Mouse (Mus musculus): ENCODE measurements around the gene Cfap44. TPM values are rescaled to one million over a fixed set of nuclear protein-coding genes. Genes with fewer than 3 reads are reported as not detected.
A peak's percentile ranks its signal among the peaks of the same experiment; 100 is the strongest.

Gene Cfap44
- polyA plus RNA-seq, 1 experiment from 2014 or later = 4.7 TPM

GRCm38 (mm10) chr16:44510521-44511213 lies 116.1 kb downstream of the Cfap44 start:
- Histone ChIP-seq H3K27ac (ENCODE audit: low read length) (no peak overlapping the region; the same call in 1 of the 2 replicates), H3K36me3 (ENCODE audit: insufficient read depth, low read length) (no peaks in the 10 kb centered on the region), H3K4me3 (ENCODE audit: low read depth, low read length) (no peak overlapping the region), H3K9ac (replicated peaks; ENCODE audit: low read depth) (no peak overlapping the region), H3K4me2 (replicated peaks; ENCODE audit: low read depth, low read length) (no peak overlapping the region), H3K9me3 (ENCODE audit: low read length) (no peaks in the 10 kb centered on the region), H3K4me1 (ENCODE audit: insufficient read depth, low read depth, low read length) (no peaks in the 10 kb centered on the region), H3K27me3 (replicated peaks; ENCODE audit: insufficient read depth, low read length) (no peaks in the 10 kb centered on the region)
- ATAC-seq (0 out of 2 replicates have a peak, but pooled peaks have one; percentile 25), DNase-seq (ENCODE audit: low spot score) (peak; percentile 62)
- 57% methylated on average over 13 of the region's 13 CpGs for WGBS
- TF ChIP-seq CTCF (IDR thresholded peaks at IDR 0.05) = no peak
- no peak for TF ChIP-seq EP300 (IDR thresholded peaks at IDR 0.05)

- DNase-seq (ENCODE audit: low spot score) (peak; percentile 44), ATAC-seq (no peak)
- Histone ChIP-seq H3K27ac (ENCODE audit: low read length) (no peak overlapping the region), H3K36me3 (ENCODE audit: insufficient read depth, low read length) (no peaks in the 10 kb centered on the region), H3K27me3 (replicated peaks; ENCODE audit: insufficient read depth, low read length) (no peaks in the 10 kb centered on the region), H3K9me3 (ENCODE audit: low read length) (no peaks in the 10 kb centered on the region), H3K4me1 (ENCODE audit: insufficient read depth, low read depth, low read length) (no peaks in the 10 kb centered on the region), H3K9ac (replicated peaks; ENCODE audit: low read depth) (no peak overlapping the region), H3K4me2 (replicated peaks; ENCODE audit: low read depth, low read length) (no peak overlapping the region), H3K4me3 (ENCODE audit: low read depth, low read length) (no peak overlapping the region)
- TF ChIP-seq EP300 (IDR thresholded peaks at IDR 0.05) (no peak), CTCF (IDR thresholded peaks at IDR 0.05) (peak; percentile 28; the same call in 1 of the 2 replicates)
- WGBS = 73% methylated on average over 6 of the region's 6 CpGs
These were observed 121.9 kb downstream of the Cfap44 start for GRCm38 (mm10) chr16:44516498-44516897.

DNA sequence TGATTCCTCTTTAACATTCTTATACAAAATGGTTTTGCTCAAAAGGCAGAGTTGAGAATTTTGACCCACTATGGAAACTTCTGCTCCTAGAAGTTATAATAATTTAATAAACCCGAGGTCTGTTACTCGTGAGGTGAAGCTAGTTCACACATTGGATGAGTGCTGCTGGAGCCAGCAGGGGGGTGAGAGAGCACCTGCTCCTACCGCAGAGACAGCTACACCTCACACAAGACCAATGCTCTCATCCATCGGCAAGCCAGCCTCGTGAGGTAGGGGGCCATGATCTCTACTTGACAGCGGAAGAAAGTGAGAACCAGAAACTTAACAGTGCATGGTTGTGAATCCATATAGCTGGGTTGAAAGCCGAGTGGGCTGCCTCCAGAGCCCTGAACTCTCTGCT lies 129.0 kb downstream of the Cfap44 start:
- Histone ChIP-seq H3K36me3 (ENCODE audit: insufficient read depth, low read length) (no peaks in the 10 kb centered on the region), H3K27ac (ENCODE audit: low read length) (no peak overlapping the region), H3K4me3 (ENCODE audit: low read depth, low read length) (no peak overlapping the region), H3K27me3 (replicated peaks; ENCODE audit: insufficient read depth, low read length) (no peaks in the 10 kb centered on the region), H3K4me1 (ENCODE audit: insufficient read depth, low read depth, low read length) (no peaks in the 10 kb centered on the region), H3K4me2 (replicated peaks; ENCODE audit: low read depth, low read length) (no peak overlapping the region), H3K9ac (replicated peaks; ENCODE audit: low read depth) (no peak overlapping the region), H3K9me3 (ENCODE audit: low read length) (no peaks in the 10 kb centered on the region)
- no peak for TF ChIP-seq CTCF (IDR thresholded peaks at IDR 0.05)
- no peak for TF ChIP-seq EP300 (IDR thresholded peaks at IDR 0.05)
- DNase-seq (ENCODE audit: low spot score) (no peak), ATAC-seq (no peak)
- 78% methylated on average over 7 of the region's 7 CpGs for WGBS

DNA sequence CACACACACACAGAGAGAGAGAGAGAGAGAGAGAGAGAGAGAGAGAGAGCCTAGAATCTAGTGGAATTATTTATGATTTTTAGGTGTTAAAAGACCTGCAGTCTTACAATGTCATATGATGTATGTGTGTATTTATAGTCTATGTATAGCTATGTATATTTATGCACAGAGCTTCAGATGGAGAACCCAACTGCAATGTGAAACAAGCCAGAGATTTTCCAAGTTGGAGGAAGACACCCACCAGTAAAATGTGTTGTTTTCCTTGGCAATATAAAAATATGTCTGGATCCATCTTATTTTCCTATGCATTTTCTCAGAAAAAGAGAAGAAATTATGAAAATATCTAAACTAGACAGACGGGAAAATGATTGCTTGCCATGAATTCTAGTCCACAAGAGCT lies 131.4 kb downstream of the Cfap44 start:
- H3K9me3 ChIP-seq (ENCODE audit: low read length) = no peaks in the 10 kb centered on the region
- ATAC-seq (no peak), DNase-seq (ENCODE audit: low spot score) (no peak)
- TF ChIP-seq EP300 (IDR thresholded peaks at IDR 0.05) (no peak), CTCF (IDR thresholded peaks at IDR 0.05) (no peak)
- no peak overlapping the region for H3K9ac ChIP-seq (replicated peaks; ENCODE audit: low read depth)
- H3K4me3 ChIP-seq (ENCODE audit: low read depth, low read length) = no peak overlapping the region
- no peak overlapping the region for H3K27ac ChIP-seq (ENCODE audit: low read length)
- H3K36me3 ChIP-seq (ENCODE audit: insufficient read depth, low read length) = no peaks in the 10 kb centered on the region
- H3K4me2 ChIP-seq (replicated peaks; ENCODE audit: low read depth, low read length) = no peak overlapping the region
- H3K4me1 ChIP-seq (ENCODE audit: insufficient read depth, low read depth, low read length) = no peaks in the 10 kb centered on the region; the same call in 1 of the 2 replicates
- WGBS = 83% methylated on average over 1 of the region's 1 CpGs
- H3K27me3 ChIP-seq (replicated peaks; ENCODE audit: insufficient read depth, low read length) = no peaks in the 10 kb centered on the region

- no peak for TF ChIP-seq EP300 (IDR thresholded peaks at IDR 0.05)
- no peak for TF ChIP-seq CTCF (IDR thresholded peaks at IDR 0.05)
- Histone ChIP-seq H3K4me2 (replicated peaks; ENCODE audit: low read depth, low read length) (no peak overlapping the region), H3K27ac (ENCODE audit: low read length) (no peak overlapping the region), H3K9me3 (ENCODE audit: low read length) (no peaks in the 10 kb centered on the region), H3K4me1 (ENCODE audit: insufficient read depth, low read depth, low read length) (no peaks in the 10 kb centered on the region; the same call in 1 of the 2 replicates), H3K36me3 (ENCODE audit: insufficient read depth, low read length) (no peaks in the 10 kb centered on the region), H3K27me3 (replicated peaks; ENCODE audit: insufficient read depth, low read length) (no peaks in the 10 kb centered on the region), H3K4me3 (ENCODE audit: low read depth, low read length) (no peak overlapping the region), H3K9ac (replicated peaks; ENCODE audit: low read depth) (no peak overlapping the region)
- WGBS = 37% methylated on average over 12 of the region's 12 CpGs
- peak; percentile 58 for DNase-seq (ENCODE audit: low spot score)
- ATAC-seq = 0 out of 2 replicates have a peak, but pooled peaks have one; percentile 31
These were observed 132.1 kb downstream of the Cfap44 start for GRCm38 (mm10) chr16:44526689-44527088.

GRCm38 (mm10) chr16:44527218-44527905 lies 132.8 kb downstream of the Cfap44 start:
- TF ChIP-seq CTCF (IDR thresholded peaks at IDR 0.05) (no peak), EP300 (IDR thresholded peaks at IDR 0.05) (no peak)
- Histone ChIP-seq H3K9ac (replicated peaks; ENCODE audit: low read depth) (no peak overlapping the region), H3K4me2 (replicated peaks; ENCODE audit: low read depth, low read length) (no peak overlapping the region), H3K9me3 (ENCODE audit: low read length) (no peaks in the 10 kb centered on the region), H3K27ac (ENCODE audit: low read length) (no peak overlapping the region), H3K4me3 (ENCODE audit: low read depth, low read length) (no peak overlapping the region), H3K4me1 (ENCODE audit: insufficient read depth, low read depth, low read length) (no peaks in the 10 kb centered on the region; the same call in 1 of the 2 replicates), H3K27me3 (replicated peaks; ENCODE audit: insufficient read depth, low read length) (no peaks in the 10 kb centered on the region), H3K36me3 (ENCODE audit: insufficient read depth, low read length) (no peaks in the 10 kb centered on the region)
- ATAC-seq (peak; percentile 4; the same call in 1 of the 2 replicates), DNase-seq (ENCODE audit: low spot score) (no peak)
- 49% methylated on average over 11 of the region's 11 CpGs for WGBS
